Mouse (Mus musculus) liver, embryonic 14.5 days (tissue): ENCODE measurements around the gene Hs3st3b1.

ENCODE experiments used
- CTCF ChIP-seq: IDR thresholded peaks from 2 replicates; pipeline ENCODE4 v1.5.1; 2016; ENCODE audit warnings: antibody characterized with exemption, low read depth, control low read depth
- EP300 ChIP-seq: IDR thresholded peaks from 2 replicates; pipeline ENCODE4 v1.6.1; 2016; ENCODE audit warnings: antibody characterized with exemption, low read depth

DNA sequence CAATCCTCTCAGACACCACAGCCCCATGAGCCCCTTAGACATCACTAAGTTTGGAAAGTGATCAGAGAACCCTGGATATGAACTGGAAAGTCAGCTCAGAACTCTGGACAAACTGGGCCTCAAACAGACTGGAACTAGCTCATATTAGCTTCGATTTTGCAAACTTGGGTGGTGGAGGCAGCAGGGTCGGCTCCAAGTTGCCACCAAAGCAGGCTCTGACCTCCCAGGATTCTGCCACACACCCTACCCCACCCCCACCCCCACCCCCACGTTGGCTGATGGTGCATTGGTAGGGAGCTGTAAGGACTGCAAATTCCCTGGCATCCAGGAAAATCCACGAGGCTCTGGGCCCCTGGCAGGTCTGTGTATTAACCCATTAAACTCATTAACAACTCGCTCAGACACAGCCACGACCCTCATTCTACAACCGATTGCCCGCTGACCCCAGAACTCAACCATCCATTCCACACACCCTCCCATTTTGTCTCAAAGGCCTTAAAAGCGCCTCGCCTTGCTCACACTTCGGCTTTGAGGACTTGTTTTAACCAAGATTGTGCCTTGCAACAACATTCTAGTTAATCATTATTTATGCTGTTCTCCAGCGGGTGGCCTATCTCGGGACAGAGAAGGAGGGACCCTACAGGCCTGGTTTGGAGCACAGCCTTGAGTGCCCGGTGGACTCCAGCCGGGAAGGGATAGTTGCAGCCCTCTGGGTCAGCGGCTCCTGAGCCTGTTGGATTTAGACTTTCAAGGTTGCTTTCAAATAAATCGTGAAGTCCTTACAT, 3.6 kb downstream of the Hs3st3b1 start:
- TF ChIP-seq CTCF (no peak), EP300 (no peak)
